10 mouse cellular contexts compared by ENCODE assay signal in the genomic region with DNA sequence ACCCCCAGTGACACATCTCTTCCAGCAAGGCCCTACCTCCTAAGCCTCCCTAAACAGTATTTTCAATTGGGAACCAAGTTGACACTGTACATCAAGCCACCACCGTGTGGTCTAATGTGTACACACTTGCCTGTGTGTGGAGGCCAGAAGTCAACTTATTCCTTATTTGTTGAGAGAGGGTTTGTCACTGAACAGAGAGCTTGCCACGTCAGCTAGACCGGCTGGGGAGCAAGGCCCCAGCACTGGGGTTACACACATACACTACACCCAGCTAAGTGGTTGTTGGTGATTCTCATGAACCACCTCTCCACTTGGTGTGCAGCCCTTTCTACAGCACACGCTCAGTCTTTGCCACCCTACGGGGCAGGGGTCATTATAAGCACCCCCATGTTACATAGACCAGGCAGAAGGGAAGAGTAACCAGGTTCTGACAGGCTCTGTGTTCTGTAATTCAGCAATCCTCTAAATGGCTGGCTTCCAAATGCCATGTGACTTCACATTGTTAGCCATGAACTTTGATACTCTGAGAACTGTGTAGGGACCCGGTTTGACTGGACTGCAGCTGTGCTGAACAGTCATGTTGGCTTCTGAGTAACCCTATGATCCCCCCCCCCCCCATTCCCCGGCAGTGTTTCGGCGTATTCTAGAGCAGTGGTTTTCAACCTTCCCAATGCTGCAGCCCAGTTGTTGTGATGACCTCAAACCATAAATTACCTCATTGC. TPM values are rescaled to one million over a fixed set of nuclear protein-coding genes. Genes with fewer than 3 reads are reported as not detected.
DNase-seq lines count a peak whose midpoint lies in the region; ATAC-seq and TF ChIP-seq lines count a peak whose summit lies in the region.
"Had no signal": no experiment of that assay in that cellular context is flagged by ENCODE, and none has a peak within 500 bp of the region (broad histone marks: within the 10 kb centered on the region; RNA-seq: fewer than 3 reads in every experiment).

No protein-coding gene starts in this region.

- no peak for ATAC-seq in heart, embryonic 13.5 days (ENCODE audit: extremely low read depth, insufficient number of reproducible peaks, low FRiP score, low TSS enrichment)
- peak; percentile 72; the same call in 1 of the 2 replicates for ATAC-seq in embryonic facial prominence, embryonic 12.5 days (ENCODE audit: insufficient number of reproducible peaks, insufficient read depth, low FRiP score, low TSS enrichment)
- peak; percentile 65 for ATAC-seq in liver, embryonic 14.5 days (ENCODE audit: insufficient read depth)

- H3K36me3 ChIP-seq in heart, embryonic 13.5 days, result peaks cover 6% of the 10 kb centered on the region
- no peaks in the 10 kb centered on the region for H3K36me3 ChIP-seq in heart, adult 2 months (ENCODE audit: control insufficient read depth, insufficient read depth, low read length)
- H3K36me3 ChIP-seq in embryonic facial prominence, embryonic 12.5 days, result no peaks in the 10 kb centered on the region
- no peaks in the 10 kb centered on the region for H3K36me3 ChIP-seq in liver, embryonic 14.5 days (replicated peaks; ENCODE audit: control insufficient read depth, insufficient read depth, low read depth)

- WGBS in heart, embryonic 13.5 days, result 62% methylated on average over 9 of the region's 9 CpGs
- WGBS in heart, adult 2 months, result 78% methylated on average over 9 of the region's 9 CpGs
- 73% methylated on average over 9 of the region's 9 CpGs for WGBS in embryonic facial prominence, embryonic 12.5 days
- WGBS in liver, embryonic 14.5 days (ENCODE audit: insufficient replicate concordance), result 67% methylated on average over 9 of the region's 9 CpGs

- DNase-seq in heart, adult 2 months, result no peak
- DNase-seq in kidney, adult 8-10 months, result peak; percentile 89 to 92
- DNase-seq in liver, embryonic 14.5 days (ENCODE audit: low read depth in 3 of 3, low spot score in 3 of 3), result peak in 1 of 3 experiments; percentile 20
- no peak for DNase-seq in gastrocnemius, postnatal 14 days
- DNase-seq in thymus, postnatal 0 days (ENCODE audit: low spot score), result no peak
- DNase-seq in left cerebral cortex, adult 18-20 months (ENCODE audit: low spot score in 2 of 2), result no peak
- DNase-seq: thymus, postnatal 14 days had no signal

- no peak for TF ChIP-seq POLR2A in heart, adult 2 months (IDR thresholded peaks at IDR 0.05; ENCODE audit: insufficient read depth, low read depth, low read length)

- H3K27ac ChIP-seq in heart, embryonic 13.5 days (replicated peaks), result peak overlapping the region; percentile 68
- no peak overlapping the region for H3K27ac ChIP-seq in heart, adult 2 months
- H3K27ac ChIP-seq in embryonic facial prominence, embryonic 12.5 days, result peak overlapping the region; percentile 42; the same call in 1 of the 2 replicates
- peak overlapping the region; percentile 29; the same call in 1 of the 2 replicates for H3K27ac ChIP-seq in liver, embryonic 14.5 days
- H3K27ac ChIP-seq: hindbrain, embryonic 14.5 days had no signal

- H3K9me3 ChIP-seq in heart, embryonic 13.5 days, result no peaks in the 10 kb centered on the region
- H3K9me3 ChIP-seq in embryonic facial prominence, embryonic 12.5 days, result no peaks in the 10 kb centered on the region
- H3K9me3 ChIP-seq in liver, embryonic 14.5 days (ENCODE audit: control insufficient read depth, low read length), result no peaks in the 10 kb centered on the region

- no peak overlapping the region for H3K4me3 ChIP-seq in heart, embryonic 13.5 days
- no peak overlapping the region for H3K4me3 ChIP-seq in heart, adult 2 months
- no peak overlapping the region for H3K4me3 ChIP-seq in embryonic facial prominence, embryonic 12.5 days
- no peak overlapping the region for H3K4me3 ChIP-seq in liver, embryonic 14.5 days (ENCODE audit: insufficient read depth in 1 of 2, low read depth in 2 of 2, low read length in 2 of 2)

- no peak overlapping the region for H3K9ac ChIP-seq in heart, embryonic 13.5 days
- H3K9ac ChIP-seq in heart, adult 2 months (ENCODE audit: low read depth, low read length), result no peak overlapping the region
- no peak overlapping the region for H3K9ac ChIP-seq in embryonic facial prominence, embryonic 12.5 days
- H3K9ac ChIP-seq in liver, embryonic 14.5 days (replicated peaks), result no peak overlapping the region
- H3K9ac ChIP-seq: hindbrain, embryonic 14.5 days had no signal

- no peak overlapping the region for H3K4me2 ChIP-seq in heart, embryonic 13.5 days
- no peak overlapping the region for H3K4me2 ChIP-seq in embryonic facial prominence, embryonic 12.5 days (replicated peaks)
- no peak overlapping the region for H3K4me2 ChIP-seq in liver, embryonic 14.5 days (ENCODE audit: low read depth)
- H3K4me2 ChIP-seq: hindbrain, embryonic 14.5 days had no signal

- no peak for TF ChIP-seq EP300 in heart, adult 2 months (IDR thresholded peaks at IDR 0.05; ENCODE audit: insufficient read depth, low read depth, low read length)
- TF ChIP-seq EP300 in liver, embryonic 14.5 days (IDR thresholded peaks at IDR 0.05; ENCODE audit: low read depth), result no peak

- intact Hi-C loops in heart, adult 2 months (cut with DNase I), result no loop called here
- intact Hi-C loops in gastrocnemius, postnatal 14 days (cut with DNase I; ENCODE audit: low total_unique reads), result loop anchor here (10.0 kb wide), 2 partner anchors 384 to 464 kb away; partner anchors contain the start of gene Sctr

- TF ChIP-seq CTCF in heart, adult 2 months (IDR thresholded peaks at IDR 0.05), result no peak
- TF ChIP-seq CTCF in liver, embryonic 14.5 days (IDR thresholded peaks at IDR 0.05; ENCODE audit: low read depth), result no peak

- peaks cover 41% of the 10 kb centered on the region for H3K4me1 ChIP-seq in heart, embryonic 13.5 days
- H3K4me1 ChIP-seq in heart, adult 2 months (ENCODE audit: control insufficient read depth, insufficient read depth, low read length), result no peaks in the 10 kb centered on the region; the same call in 1 of the 2 replicates
- H3K4me1 ChIP-seq in embryonic facial prominence, embryonic 12.5 days, result 0 out of 2 replicates have a peak, but pooled peaks cover 4% of the 10 kb centered on the region
- peaks cover 7 to 19% of the 10 kb centered on the region in 2 experiments for H3K4me1 ChIP-seq in liver, embryonic 14.5 days (replicated peaks; ENCODE audit: control insufficient read depth in 2 of 2, insufficient read depth in 2 of 2, low read length in 1 of 2)

- no peaks in the 10 kb centered on the region for H3K27me3 ChIP-seq in heart, embryonic 13.5 days (replicated peaks)
- no peaks in the 10 kb centered on the region for H3K27me3 ChIP-seq in heart, adult 2 months (ENCODE audit: control insufficient read depth, insufficient read depth, low read length)
- no peaks in the 10 kb centered on the region for H3K27me3 ChIP-seq in embryonic facial prominence, embryonic 12.5 days
- no peaks in the 10 kb centered on the region for H3K27me3 ChIP-seq in liver, embryonic 14.5 days (ENCODE audit: control insufficient read depth, insufficient read depth, low read length)

- H3K79me2 ChIP-seq in heart, adult 2 months (replicated peaks; ENCODE audit: control insufficient read depth, insufficient read depth, low read length), result no peaks in the 10 kb centered on the region

RNA-seq across cellular contexts. Expression of gene Tmem185b, which starts 15.0 kb away (rescaled TPM):
- 22.1 and 24.2 TPM in 2 replicates for polyA plus RNA-seq in heart, embryonic 13.5 days (2015; fragmentation: Nextera tagmentation; extraction: Ambion mirVana)
- total RNA-seq in heart, adult 2 months (2021), result 10 to 100 TPM; 14.8 to 15.8 TPM
- 14.2 and 15.1 TPM in 2 replicates for polyA plus RNA-seq in heart, adult 2 months (2012; rRNA removed)
- polyA plus RNA-seq in embryonic facial prominence, embryonic 12.5 days (2016; fragmentation: Nextera tagmentation; extraction: Ambion mirVana), result 26.0 and 27.2 TPM in 2 replicates
- polyA plus RNA-seq in liver, embryonic 14.5 days (2012; rRNA removed), result 6.0 and 7.0 TPM in 2 replicates
- 5.9 and 8.2 TPM in 2 replicates for polyA plus RNA-seq in liver, embryonic 14.5 days (2014; fragmentation: Nextera tagmentation; extraction: Ambion mirVana)
- 1 to 10 TPM; 5.5 to 5.9 TPM for total RNA-seq in gastrocnemius, postnatal 14 days (2021)
- 26.8 and 29.2 TPM in 2 replicates for polyA plus RNA-seq in thymus, postnatal 0 days (2015; fragmentation: Nextera tagmentation; extraction: Ambion mirVana)
- 10 to 100 TPM; 15.6 to 18.2 TPM for total RNA-seq in left cerebral cortex, adult 18-20 months (2021)

RNA-seq across cellular contexts. Expression of gene Ralb, which starts 36.4 kb away (rescaled TPM):
- polyA plus RNA-seq in heart, embryonic 13.5 days (2015; fragmentation: Nextera tagmentation; extraction: Ambion mirVana), result 154 and 158 TPM in 2 replicates
- total RNA-seq in heart, adult 2 months (2021), result 10 to 100 TPM; 26.9 to 30.1 TPM
- 23.1 and 29.1 TPM in 2 replicates for polyA plus RNA-seq in heart, adult 2 months (2012; rRNA removed)
- polyA plus RNA-seq in embryonic facial prominence, embryonic 12.5 days (2016; fragmentation: Nextera tagmentation; extraction: Ambion mirVana), result 128 and 131 TPM in 2 replicates
- 8.7 and 11.6 TPM in 2 replicates for polyA plus RNA-seq in liver, embryonic 14.5 days (2012; rRNA removed)
- polyA plus RNA-seq in liver, embryonic 14.5 days (2014; fragmentation: Nextera tagmentation; extraction: Ambion mirVana), result 25.7 and 26.0 TPM in 2 replicates
- total RNA-seq in gastrocnemius, postnatal 14 days (2021), result 10 to 100 TPM; 17.2 to 18.9 TPM
- polyA plus RNA-seq in thymus, postnatal 0 days (2015; fragmentation: Nextera tagmentation; extraction: Ambion mirVana), result 82.7 and 87.1 TPM in 2 replicates
- total RNA-seq in left cerebral cortex, adult 18-20 months (2021), result 10 to 100 TPM; 23.0 to 23.9 TPM

Comparison
In these comparisons a context has a peak if more than half of its experiments do, and no peak if none do; other contexts are left out.
1. DNase-seq: peak in kidney, adult 8-10 months (2 of 2); none in heart, adult 2 months (0 of 2), gastrocnemius, postnatal 14 days (single experiment), thymus, postnatal 0 days (single experiment) and left cerebral cortex, adult 18-20 months (0 of 2).